Mouse (Mus musculus) c-Kit-positive CD71-positive TER-119-positive erythroid progenitor cells, embryonic 14.5 days (primary cell): ENCODE measurements around the gene Adgrl2.

Experiments
- DNase-seq: peaks from one replicate; pipeline ENCODE4 v3.0.0-alpha.2; 2013; ENCODE audit warnings: low spot score

Gene Adgrl2

GRCm38 (mm10) chr3:148990531-148991003 is at the start of gene Adgrl2:
Adgrl2 (minus strand) TSS chr3:148990555.
- no peak for DNase-seq

DNA sequence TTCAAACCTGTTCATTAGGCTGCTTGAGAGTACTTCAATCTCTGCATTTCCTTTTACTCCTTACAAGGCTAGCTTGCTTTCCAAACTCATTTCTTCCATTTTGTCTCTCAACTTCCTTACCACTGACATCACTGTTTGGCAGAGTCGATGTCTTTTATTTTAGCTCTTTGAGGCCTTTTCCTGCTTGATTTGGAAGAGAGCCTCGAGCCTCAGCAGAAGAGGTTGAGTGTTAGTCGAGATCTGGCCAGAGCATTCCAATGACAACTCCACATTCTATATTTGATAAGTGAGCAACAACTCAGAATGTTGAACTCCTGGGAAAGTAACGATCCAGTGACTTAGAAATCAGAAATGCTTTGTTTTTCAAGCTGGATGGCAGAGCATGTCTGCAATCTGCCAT is 48.4 kb upstream of the Adgrl2 start:
- no peak for DNase-seq

DNA sequence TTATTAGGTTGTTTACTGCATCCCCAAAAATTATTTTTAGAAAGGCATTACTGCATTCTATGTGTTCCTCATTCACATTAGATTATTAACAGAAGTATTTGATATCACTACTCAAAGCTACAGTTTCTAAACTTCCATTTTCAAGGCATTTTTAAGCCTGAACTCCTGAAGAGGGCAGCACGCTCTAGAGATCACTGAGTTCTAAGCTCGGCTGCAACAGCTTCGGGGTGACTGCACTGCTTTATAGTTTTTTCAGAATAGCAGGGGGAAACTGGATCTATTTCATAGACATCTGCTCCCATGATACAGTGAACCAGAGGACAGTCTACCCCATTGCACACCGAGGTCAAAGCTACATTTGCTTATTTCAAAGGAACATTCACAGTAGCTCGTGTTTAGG is 29.6 kb upstream of the Adgrl2 start:
- DNase-seq: no peak

DNA sequence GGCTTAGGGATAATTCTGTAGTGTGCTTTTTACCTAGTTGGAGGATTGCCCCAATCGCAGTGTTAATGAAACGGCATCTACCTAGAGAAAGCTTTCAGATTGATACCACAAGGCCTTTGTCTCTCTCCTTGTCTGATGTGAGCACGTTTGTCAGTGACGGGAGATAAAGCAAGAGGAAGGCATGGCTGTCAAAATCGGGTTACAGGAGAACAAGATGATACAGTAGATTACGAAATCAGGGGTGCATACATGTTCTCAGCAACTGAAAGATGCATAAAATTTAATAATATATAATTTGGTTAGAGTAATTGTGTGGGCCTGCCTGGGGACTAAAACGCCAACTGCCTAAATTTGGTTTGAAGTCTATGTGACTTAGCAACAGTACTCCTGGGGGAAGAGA is 19.0 kb upstream of the Adgrl2 start:
- no peak for DNase-seq

DNA sequence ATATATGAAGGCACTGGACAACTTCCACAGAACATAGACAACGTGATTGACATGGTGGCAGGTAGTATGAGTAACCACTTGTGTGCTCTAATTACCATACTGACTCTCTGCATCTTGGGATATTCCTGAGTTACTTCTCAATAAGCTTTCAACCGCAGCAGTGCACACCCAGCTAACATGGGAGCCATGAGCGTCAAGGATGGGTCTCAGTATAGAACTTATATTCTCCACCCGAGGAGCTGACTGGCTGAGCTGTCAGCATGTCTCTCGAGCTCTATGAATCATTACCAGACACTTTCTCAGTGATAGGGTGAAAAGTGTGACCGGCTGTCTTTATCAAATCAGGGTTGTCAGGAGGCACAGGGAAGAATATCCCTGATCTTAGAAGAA is 18.3 kb upstream of the Adgrl2 start:
- DNase-seq: no peak

DNA sequence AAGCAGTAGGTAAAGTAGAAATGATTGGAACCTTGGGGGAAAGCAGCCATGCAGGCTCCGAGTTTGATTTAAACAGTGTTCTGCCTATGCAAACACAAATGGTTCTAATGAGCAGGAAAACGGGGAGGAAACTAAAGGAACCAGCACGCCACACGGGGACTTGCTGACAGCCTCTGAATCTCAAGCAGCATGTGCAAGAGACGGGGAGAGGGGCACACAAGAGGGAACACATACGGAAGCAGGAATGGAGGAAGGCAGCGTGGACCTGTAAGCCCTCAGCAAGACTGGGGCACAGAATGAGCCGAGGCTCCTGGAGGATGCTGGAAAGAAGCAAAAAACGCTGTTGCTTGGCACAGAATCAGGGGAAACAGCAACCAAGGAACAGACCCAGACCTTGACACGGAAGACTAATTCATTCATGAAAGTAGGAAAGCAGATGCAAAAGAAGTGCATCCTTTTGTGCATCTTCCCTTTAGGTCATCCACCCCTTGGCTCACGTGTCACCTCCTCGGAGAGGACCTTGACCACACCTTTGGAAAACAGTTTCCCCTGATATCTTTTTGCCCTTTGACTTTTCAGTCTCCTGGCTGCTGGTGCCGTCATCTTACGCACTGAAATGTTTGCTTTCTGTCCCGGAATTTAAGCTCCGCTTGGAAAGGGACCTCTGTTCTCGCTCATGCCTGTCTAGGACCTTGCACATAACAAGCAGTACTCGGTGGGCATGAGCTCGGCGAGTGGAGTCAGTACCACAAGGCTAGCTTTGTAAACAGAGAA is 17.7 kb upstream of the Adgrl2 start:
- DNase-seq: no peak

GRCm38 (mm10) chr3:149001364-149001763 is 11.0 kb upstream of the Adgrl2 start:
- no peak for DNase-seq

DNA sequence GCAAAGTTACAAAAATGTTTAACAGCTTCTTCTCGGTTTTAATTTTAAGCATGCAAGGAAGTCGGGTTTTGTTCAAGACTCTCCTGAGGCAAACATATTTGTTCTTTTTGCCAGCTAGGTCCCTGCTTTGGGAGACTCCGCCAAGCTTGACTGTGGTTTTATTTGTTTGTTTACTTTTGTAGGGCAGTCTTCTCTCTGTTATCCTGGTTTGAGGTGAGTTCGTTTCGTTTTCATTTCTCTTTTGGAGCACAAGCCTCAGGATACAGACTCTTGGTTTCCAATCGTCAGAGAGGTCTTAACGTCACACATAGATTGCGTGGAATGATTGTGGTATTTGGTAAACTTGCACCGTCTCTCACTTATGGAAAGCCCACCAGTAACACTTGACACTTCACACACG is 8.3 kb upstream of the Adgrl2 start:
- no peak for DNase-seq

GRCm38 (mm10) chr3:148991056-148991455 is 701 bp upstream of the Adgrl2 start:
- no peak for DNase-seq

- DNase-seq: no peak
These were observed 381 bp downstream of the Adgrl2 start for GRCm38 (mm10) chr3:148989818-148990530.

DNA sequence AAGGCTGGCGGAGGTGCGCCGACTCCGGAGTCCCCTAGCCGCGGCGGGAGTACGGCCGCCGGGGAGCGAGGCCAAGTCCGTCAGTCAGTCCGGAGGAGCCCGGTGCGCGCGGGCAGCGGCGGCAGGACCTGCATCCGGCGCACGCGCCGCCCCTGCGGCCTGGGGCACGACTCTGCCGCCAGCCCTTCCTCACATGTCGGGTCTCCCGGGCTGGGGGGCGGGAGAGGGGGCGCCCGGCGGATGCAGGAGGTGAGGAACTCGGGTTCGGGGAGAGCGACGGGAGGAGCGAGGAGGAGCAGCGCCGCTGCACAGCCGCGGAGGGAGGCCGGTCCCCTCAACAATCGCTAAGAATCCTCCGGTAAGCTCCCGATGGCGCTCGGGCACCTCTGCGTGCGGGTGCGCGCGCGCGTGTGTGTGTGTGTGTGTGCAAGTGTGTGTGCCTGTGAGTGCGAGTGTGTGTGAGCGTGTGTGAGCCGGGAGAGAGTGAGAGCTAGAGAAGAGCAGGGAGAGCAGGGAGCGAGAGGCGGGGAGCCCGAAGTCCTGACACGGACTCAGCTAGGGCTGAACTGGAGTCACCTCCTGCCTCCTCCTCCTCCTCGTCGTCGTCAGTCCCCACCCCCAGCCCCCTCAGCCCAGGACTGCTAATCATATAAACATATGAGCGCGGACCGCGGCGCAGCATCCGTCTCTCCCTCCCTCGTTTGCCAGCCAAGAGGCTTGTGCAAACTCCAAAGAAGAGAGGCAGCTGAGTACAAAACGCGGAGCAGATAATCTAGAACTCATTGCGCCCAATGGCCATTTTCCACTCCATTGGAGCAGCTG is 1.1 kb downstream of the Adgrl2 start:
- DNase-seq: no peak

DNA sequence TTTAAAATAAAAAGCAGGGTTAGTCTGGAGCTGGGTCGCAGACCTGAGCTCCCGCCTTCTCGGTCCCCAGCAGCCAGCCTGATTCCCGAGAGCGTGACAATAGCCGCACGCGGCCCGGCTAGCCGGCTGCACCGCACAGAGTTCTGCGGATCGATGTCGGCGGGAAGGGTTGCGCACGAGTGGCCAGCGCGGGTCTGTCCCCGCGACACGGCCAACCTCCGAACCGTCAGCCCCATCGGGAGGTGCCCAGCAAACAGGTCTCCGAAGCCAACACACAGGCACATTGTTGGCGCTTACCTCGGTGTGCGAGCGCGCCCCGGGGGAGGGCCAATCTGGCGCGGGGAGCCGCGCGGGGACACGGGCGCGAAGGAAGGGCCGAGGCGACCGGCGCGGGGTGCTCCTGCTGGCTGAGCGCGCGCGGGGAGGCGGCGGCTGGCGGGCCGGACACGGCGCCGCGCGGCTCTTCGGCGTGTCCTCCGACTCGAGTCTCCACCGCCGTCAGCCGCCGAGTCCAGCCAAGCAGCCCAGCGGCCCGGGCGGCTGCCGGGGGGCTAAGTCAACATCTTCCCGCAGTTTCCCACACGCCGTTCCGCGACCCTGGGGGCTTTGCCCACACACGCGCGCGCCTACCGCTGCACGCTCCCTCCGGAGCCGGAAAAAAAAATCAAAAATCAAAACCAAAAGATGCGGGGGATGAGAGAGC is 1.9 kb downstream of the Adgrl2 start:
- no peak for DNase-seq

DNA sequence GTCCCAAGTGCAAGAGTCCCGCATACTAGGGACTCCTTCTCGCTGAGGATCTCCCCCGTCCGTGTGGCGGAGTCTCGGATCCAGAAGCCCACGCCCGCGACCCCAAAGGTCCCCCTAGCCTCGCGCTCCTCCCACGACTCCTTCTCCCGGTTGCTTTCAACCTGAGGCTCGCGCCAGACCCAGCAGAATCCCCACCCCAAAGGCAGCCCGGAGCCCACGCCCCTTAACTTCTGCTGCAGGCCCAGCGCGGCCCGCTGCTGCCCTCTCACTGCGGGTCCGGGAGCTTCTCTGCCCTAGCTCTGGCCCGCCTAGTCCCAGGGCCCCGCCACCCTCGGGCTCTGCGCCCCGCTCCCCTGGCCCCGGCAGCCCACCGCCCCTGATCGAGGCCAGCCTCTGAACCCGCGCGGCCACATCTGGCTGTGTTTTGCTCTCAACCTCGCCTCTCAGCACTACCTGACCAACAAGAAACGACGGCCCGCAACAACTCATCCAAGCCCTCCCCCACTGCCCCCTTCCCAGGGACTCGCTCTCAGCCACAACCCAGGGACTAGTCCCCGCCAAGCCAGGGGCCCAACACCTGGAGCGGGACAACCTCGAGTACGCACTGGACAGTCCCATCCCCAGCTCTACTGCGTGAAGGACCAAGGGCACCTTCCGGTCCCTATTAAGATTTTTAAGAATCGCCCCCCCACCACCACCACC is 2.6 kb downstream of the Adgrl2 start:
- DNase-seq: no peak

DNA sequence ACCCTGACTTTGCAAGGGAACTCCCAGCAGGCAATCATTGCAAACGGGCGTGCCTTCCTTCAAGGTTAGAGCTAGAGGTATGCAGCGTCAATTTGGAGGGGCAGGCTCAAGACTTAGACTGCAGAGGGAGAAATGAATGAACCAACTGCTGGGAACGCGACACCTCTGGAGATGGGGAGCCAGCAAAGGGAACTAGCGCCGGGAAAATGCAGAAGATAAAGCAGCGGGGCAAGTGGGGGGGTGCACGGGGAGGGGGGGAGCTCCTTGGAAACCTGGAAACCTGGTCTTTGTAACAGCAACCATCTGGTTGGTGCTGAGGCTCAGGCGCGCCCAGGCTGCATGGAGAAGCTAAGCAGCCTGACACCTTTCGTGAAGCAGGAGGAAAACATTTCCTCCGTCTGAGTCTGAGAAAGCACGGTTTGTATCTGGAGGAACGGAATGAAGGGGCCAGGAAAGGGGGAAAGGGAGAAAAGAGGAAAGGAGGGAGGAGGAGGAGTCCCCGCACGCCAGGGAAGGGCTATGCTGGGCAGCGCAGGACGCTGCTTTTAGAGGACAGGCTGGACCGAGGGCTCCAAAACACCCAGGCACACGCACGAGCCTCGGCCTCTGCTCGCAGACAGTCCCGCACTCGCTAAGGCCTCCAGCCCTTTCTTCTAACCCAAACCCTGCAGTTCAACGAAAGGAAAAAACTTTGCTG is 3.3 kb downstream of the Adgrl2 start:
- no peak for DNase-seq

- DNase-seq: no peak
These were observed 4.0 kb downstream of the Adgrl2 start for GRCm38 (mm10) chr3:148986296-148986893.

DNA sequence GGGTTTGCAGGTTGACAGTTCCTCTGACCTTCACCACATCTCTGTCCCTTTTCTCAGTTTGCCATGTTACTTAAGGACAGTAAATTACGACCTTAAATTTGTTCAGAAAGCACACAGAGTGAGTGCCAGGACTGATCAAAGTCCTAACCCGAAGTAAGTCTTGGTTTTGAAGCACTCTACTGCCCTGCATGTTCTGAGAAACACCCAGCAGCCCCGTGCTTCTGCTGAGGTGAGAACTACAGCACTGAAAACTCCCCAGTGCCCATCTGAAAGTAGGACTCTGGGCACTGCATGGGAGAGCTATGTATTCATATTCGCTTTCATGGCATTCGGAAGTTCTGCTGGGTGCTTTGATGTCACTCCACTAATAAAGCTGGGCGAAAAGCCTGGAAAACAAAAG is 6.0 kb downstream of the Adgrl2 start:
- no peak for DNase-seq

DNA sequence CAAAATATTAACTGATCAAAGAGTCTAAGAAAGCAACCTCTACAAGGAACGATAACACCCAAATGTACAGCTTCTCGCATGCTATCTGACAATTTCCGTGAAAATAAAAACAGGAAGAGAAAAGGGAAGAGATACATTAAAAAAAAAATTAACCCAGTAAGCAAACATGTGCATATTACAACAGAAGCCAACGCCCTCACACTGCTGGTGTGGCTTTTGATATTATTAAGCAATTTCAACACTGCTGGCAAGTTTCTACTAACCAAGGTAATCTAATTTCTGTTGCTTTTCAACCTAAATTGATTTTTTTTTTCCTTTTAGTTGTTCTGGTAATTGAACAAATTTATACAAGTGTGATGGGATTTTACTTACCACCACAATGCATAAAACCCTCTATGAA is 8.0 kb downstream of the Adgrl2 start:
- no peak for DNase-seq

DNA sequence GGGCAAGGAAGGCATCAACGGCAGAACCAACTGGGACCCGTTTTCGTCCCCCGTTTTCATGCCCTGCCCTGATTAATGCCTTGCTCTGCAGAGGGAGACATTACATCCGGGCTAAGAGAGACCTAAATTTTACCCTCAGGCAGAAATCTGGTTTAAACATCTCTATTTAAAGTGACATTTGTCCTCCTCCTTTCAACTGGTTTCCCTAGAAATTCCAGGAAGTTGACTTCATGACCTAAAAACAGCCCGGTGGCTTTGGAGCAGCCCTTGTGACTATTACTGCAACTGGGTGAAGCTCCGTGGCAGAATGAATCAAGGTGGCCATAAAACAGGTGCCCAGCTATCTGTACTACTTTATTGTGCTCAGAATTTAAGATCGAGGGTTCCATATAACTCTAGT is 8.6 kb downstream of the Adgrl2 start:
- DNase-seq: no peak

DNA sequence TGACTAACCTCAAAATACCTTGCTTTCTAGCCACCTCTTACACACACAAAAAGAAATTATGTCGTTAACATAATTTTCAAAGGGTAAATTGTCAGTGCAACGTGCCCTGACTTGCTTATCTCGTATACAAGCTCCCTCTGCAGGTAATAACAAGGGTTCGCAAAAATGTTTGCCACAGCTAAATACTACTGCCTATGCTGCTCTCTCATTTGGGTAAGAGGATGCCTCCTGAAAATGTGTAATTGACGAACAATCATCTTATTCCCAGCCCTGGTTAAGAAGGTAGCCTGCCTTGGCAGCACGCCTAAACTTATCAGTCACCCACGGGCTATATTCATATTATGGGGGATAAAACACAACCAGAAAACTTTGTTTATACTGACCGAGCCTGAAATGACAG is 11.8 kb downstream of the Adgrl2 start:
- DNase-seq: no peak

GRCm38 (mm10) chr3:148977838-148978237 is 12.5 kb downstream of the Adgrl2 start:
- no peak for DNase-seq
